Mouse (Mus musculus): ENCODE measurements around the gene Zfp61.

The Zfp61 gene

DNA sequence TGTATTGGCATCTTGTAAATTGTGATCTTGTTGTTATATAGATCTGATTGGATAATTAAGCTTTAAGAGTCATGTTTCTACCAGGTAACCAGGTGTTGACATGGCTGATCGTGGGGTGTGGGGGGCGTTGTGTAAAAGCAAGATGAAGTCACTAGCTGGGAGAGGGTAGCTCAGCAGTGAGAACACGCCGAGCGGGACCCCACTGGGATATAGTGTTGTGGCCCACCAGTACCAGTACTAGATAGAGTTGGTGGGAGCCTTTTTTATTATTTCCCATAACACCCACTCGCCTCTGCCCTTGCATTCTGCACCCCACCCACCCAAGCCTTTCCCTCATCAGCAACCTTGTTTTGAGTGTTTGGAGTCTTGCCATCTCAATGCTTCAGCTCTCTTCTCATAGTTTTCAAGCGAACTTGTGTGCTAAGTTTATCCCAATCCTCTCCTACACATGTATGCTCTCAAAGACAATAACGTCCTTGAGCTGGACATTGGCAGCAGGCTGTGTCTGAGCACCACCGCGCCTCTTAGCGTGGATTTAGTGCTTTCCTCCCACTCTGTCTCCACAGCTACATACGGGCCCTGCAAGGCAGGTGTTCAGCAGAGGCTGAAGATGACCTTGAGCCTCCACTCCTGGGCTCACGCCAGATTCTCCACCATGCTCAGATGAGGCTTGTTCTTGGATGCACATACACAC, 41.6 kb downstream of the Zfp61 start:
- DNase-seq (ENCODE audit: low spot score), result no peak

DNA sequence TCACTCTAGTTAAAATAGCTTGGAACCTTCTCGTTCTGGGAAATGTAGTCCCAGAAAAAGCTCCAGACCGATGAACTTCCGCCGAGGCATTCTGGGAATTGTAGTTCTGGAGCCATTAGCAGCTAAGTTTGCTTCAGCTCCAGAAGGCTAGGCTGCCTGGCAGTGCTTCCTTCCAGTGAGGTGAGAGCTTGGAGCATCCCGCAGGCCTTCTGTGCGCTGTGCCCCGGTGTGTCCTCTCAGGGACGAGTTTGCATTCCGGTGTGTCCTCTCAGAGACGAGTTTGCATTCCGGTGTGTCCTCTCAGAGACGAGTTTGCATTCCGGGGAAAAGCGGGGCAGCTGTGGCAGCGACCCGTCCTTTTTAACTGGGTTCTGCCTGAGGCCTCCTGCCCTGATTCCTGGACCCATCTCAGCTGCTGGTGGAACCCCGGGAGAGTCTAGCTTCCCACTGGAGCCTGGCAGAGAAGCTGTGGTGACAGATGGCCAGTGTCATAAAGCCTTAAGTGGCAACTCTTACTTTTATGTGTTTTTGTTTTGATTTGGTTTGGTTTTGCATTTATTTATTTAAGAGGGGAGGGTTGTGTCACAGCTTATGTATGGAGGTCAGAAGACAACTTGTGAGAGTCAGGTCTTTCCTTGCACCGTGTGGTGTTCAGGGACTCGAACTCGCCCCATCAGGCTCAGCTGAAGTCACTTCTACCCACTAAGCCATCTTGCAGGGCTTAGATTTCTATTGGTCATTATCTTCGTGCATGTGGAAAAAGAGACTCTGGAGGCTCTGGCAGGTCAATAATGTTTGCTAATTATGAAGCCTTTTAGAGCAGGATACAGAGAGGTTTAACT, 46.2 kb downstream of the Zfp61 start, which contains the start of gene Zfp108:
Gene Zfp108 (plus strand): TSS at position 162 of the 842 bp plus-strand sequence.
- DNase-seq (ENCODE audit: low spot score), result peak; percentile 26

DNA sequence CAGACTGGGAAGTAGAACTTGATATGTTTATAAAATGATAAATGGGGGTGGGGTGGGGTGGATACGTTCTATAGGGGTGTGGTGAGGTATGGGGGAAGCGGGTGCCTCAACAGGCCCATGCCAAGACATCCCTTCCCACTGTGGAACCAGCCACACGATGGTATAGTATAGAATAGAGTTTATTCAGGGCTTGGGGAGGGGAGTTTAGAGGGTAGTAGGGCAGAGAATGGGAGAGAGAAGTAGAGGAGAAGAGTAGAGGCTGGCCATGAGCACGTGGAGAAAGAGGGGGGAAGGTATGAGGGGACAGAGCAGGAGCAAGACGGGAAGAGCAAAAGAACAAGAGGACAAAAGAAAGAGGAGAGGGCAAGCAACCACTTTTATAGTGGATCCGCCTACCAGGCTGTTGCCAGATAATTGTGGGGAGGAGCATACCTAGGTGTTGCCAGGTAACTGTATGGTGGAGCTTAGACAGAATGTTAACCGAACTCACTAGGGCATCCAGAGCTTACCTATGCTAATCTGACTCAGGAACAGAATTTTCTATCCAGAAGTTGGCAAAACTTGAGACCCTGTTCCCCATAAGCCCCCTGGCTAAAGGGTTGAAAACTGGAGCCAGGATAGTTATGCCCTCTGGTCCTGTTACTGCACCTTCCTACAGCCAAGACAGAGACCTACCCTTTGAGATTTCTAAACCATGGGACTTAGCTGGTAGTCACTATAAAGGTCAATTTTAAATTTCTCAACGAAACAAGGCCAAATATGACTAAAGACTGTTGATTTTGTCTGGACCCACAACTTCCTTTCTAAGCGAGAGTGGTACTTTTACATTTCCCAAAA, 47.0 kb downstream of the Zfp61 start:
- DNase-seq (ENCODE audit: low spot score), result no peak

Data from T-cell, adult 2 months (primary cell).